Mouse (Mus musculus) thymus, adult 2 months (tissue): ENCODE results near the gene Col2a1. TPM values are rescaled to one million over a fixed set of nuclear protein-coding genes. Genes with fewer than 3 reads are reported as not detected.

Experiments used
- DNase-seq: peaks from one replicate; pipeline ENCODE4 v3.0.0; 2021
- H3K27ac ChIP-seq: fragments of 200-500 bp; 2 replicates; pipeline ENCODE4 v1.5.1; 2012; ENCODE audit warnings: low read length, control low read depth; ENCODE audit not compliant: control insufficient read depth, insufficient read depth
- H3K27me3 ChIP-seq: fragments of 200-500 bp; 2 replicates; pipeline ENCODE4 v1.6.1; 2012; ENCODE audit warnings: mild to moderate bottlenecking, low read length, moderate library complexity, mixed read lengths; ENCODE audit not compliant: control insufficient read depth, insufficient read depth
- H3K36me3 ChIP-seq: fragments of 200-500 bp; 2 replicates; pipeline ENCODE4 v1.6.1; 2012; ENCODE audit warnings: mild to moderate bottlenecking, low read length, moderate library complexity; ENCODE audit not compliant: control insufficient read depth, insufficient read depth
- H3K4me1 ChIP-seq: fragments of 200-500 bp; replicated peaks from 2 replicates; pipeline ENCODE4 v1.6.1; 2012; ENCODE audit warnings: low read length; ENCODE audit not compliant: control insufficient read depth, insufficient read depth
- H3K4me3 ChIP-seq: fragments of 200-500 bp; 2 replicates; pipeline ENCODE4 v1.5.1; 2012; ENCODE audit warnings: mild to moderate bottlenecking, low read length, control low read depth, moderate library complexity; ENCODE audit not compliant: control insufficient read depth, insufficient read depth
- CTCF ChIP-seq: fragments of 200-500 bp; IDR thresholded peaks from 2 replicates; pipeline ENCODE4 v1.5.1; 2012; ENCODE audit warnings: mild to moderate bottlenecking, control low read depth, low read length, moderate library complexity, borderline replicate concordance; ENCODE audit not compliant: control insufficient read depth, poor library complexity, insufficient read depth; ENCODE audit errors: extremely low read depth
- POLR2A ChIP-seq: fragments of 200-500 bp; IDR thresholded peaks from 2 replicates; pipeline ENCODE4 v1.6.1; 2012; ENCODE audit warnings: mild to moderate bottlenecking, low read length, control low read depth, moderate library complexity; ENCODE audit not compliant: control insufficient read depth, poor library complexity, insufficient read depth; ENCODE audit errors: extremely low read depth
- WGBS: fragments of 180-500 bp; shearing (Covaris S2); methylation state at CpG from one replicate; pipeline ENCODE4 v1.1.7; 2018; 5-methylcytosine and 5-hydroxymethylcytosine counted together
- polyA plus RNA-seq: library from polyadenylated mRNA; depleted of rRNA; stranded (reverse); fragments of >200 nt; gene quantifications from 2 replicates; pipeline ENCODE4 v1.2.3, GENCODE M21; 2012

Col2a1 gene
- polyA plus RNA-seq, 1 experiment, result 0.47 TPM

DNA sequence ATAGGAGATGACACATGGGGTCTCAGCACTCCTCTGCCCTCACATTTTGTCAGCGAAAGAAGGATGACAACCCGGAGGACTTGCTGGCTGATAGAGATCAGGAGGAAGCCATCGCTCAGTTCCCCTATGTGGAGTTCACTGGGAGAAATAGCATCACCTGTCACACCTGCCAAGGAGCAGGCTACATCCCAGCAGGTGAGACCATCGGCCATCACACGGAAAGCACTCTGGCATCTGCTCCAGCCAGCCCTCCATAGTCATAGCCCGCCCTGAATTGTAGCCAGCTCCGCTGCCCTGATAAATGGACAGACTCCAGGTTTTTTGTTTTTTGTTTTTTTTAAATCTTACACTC is 39.7 kb downstream of the Col2a1 start:
- peaks cover 6% of the 10 kb centered on the region for H3K4me1 ChIP-seq
- H3K27me3 ChIP-seq, result no peaks in the 10 kb centered on the region
- TF ChIP-seq CTCF (no peak), POLR2A (no peak)
- DNase-seq, result peak; percentile 5
- WGBS, result 54% methylated on average over 7 of the region's 7 CpGs
- no peak overlapping the region; the same call in 1 of the 2 replicates for H3K27ac ChIP-seq
- H3K36me3 ChIP-seq, result no peaks in the 10 kb centered on the region
- peak overlapping the region; percentile 54 for H3K4me3 ChIP-seq

DNA sequence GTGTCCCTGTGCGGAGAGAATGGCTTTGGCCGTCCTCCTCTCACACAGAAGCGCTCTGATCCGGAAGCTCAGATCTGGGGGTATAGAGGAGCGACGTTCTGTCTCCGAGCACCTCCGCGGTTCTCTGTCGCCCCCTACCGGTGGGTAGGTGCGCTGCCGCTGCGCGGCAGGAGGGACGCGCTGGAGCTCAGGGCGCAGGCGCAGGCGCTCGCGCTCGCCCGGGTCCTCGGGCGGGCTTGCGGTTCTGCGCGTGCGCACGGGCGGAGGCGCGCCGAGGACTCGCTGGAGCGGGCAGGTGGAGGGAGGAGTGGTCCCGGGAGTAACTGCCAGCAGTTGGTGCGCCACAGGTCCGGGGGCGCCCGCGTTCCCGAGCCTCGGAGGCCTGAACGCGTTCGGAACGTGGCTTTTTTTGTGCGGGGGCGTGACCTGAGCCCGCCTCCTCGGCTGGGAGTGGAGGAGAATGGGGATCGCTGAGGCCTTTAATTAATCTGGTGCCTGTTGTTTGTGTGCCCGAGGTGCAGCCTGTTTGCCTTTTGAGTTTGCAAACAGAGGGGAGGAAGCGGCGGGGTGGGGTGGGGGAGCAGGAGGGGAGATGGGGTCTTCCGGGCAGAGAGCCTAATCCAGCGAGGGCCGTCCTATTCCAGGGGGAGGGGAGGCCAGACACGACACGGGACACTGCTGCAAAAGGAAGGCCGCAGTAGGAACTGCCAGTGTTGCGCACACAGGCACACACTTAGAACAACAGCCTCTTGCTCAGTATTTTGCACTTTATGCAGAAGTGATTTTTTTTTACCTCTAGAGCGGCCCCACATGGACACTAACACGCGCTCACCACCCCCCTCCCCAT is 40.3 kb downstream of the Col2a1 start, which contains the start of gene Tmem106c:
Gene Tmem106c, plus strand, starts transcription at position 212 of the 847 bp plus-strand sequence.
- Histone ChIP-seq H3K4me3 (peak within 1 kb of the TSS; percentile 68), H3K27me3 (no peaks in the 10 kb centered on the region), H3K36me3 (no peaks in the 10 kb centered on the region), H3K4me1 (peaks cover 6% of the 10 kb centered on the region), H3K27ac (peak within 1 kb of the TSS; percentile 56; the same call in 1 of the 2 replicates)
- peak; percentile 93 for DNase-seq
- peak; percentile 100 for TF ChIP-seq CTCF
- peak; percentile 93 for TF ChIP-seq POLR2A
- under 1% methylated on average over 67 of the region's 67 CpGs for WGBS

DNA sequence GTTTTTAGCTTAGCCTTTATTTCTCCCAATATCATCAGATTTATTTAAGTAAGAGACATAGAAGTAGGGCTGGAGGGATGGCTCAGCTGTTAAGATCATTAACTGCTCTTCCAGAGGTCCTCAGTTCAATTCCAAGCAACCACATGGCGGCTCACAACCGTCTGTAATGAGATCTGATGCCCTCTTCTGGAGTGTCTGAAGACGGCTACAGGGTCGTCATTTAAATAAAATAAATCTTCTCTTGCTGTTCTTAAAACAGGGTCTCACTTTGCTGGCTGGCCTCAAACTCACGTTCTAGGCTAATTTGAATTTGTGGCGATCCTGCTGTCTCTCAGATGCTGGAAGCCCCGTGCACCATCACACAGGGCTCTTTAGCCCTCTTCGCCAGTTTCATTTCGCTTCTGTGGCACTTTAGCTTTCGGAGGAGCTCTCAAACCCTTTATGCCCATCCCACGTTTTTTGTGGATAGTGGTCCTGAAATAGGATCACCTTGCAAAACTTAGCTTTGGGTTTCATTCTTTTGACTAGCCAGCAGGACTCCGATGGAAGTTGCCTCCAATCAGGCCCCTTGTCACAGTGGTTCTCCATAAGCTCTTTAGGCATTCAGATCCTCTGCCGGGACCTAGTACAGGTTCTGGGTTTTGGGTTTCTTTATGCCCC is 41.0 kb downstream of the Col2a1 start:
- Histone ChIP-seq H3K27ac (peak overlapping the region; percentile 56; the same call in 1 of the 2 replicates), H3K4me1 (peaks cover 6% of the 10 kb centered on the region), H3K36me3 (no peaks in the 10 kb centered on the region), H3K27me3 (no peaks in the 10 kb centered on the region), H3K4me3 (peak overlapping the region; percentile 68)
- TF ChIP-seq CTCF (no peak), POLR2A (no peak)
- DNase-seq, result peak; percentile 35
- WGBS, result 4% methylated on average over 13 of the region's 13 CpGs

GRCm38 (mm10) chr15:97956416-97956815 is 48.1 kb downstream of the Col2a1 start:
- no peak for TF ChIP-seq CTCF
- peaks cover 7% of the 10 kb centered on the region; the same call in 1 of the 2 replicates for H3K4me1 ChIP-seq
- DNase-seq, result no peak
- H3K27me3 ChIP-seq, result no peaks in the 10 kb centered on the region
- no peaks in the 10 kb centered on the region for H3K36me3 ChIP-seq
- H3K27ac ChIP-seq, result no peak overlapping the region
- WGBS, result 83% methylated on average over 11 of the region's 11 CpGs
- no peak overlapping the region for H3K4me3 ChIP-seq

DNA sequence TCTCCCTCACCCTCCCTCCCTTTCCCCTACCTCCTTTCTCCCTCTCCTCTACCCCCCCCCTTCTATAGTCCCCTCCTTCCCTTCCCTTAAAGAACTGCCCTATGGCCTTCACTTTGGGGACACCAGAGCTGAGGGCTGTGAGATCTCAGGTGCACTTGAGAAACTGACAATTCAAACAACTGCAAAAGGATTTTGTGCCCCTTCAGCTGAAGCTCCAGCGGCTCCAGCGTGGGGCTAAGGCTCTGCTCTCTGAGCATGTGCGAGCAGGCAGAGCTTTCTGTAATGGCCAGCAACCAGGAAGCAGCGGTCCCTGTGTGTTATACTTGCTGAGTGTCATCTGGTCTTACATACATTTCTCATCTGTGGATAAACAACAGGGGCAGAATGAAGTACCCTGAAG is 48.8 kb downstream of the Col2a1 start:
- TF ChIP-seq CTCF (no peak), POLR2A (no peak)
- Histone ChIP-seq H3K4me3 (no peak overlapping the region), H3K27me3 (no peaks in the 10 kb centered on the region), H3K27ac (no peak overlapping the region), H3K36me3 (no peaks in the 10 kb centered on the region), H3K4me1 (peaks cover 7% of the 10 kb centered on the region; the same call in 1 of the 2 replicates)
- WGBS, result 73% methylated on average over 4 of the region's 4 CpGs
- DNase-seq, result no peak

- H3K27me3 ChIP-seq, result no peaks in the 10 kb centered on the region
- H3K27ac ChIP-seq, result no peak overlapping the region
- no peak for DNase-seq
- TF ChIP-seq POLR2A (no peak), CTCF (no peak)
- 52% methylated on average over 1 of the region's 1 CpGs for WGBS
- H3K36me3 ChIP-seq, result no peaks in the 10 kb centered on the region
- H3K4me3 ChIP-seq, result no peak overlapping the region
- peaks cover 7% of the 10 kb centered on the region; the same call in 1 of the 2 replicates for H3K4me1 ChIP-seq
Observed at GRCm38 (mm10) chr15:97955286-97955685, 49.2 kb downstream of the Col2a1 start.
